Mouse (Mus musculus) bone marrow, adult 2 months (tissue): ENCODE data around the gene Pold1.

Experiments used
- CTCF ChIP-seq: fragments of 200-500 bp; IDR thresholded peaks from 2 replicates; pipeline ENCODE4 v1.5.1; 2011; ENCODE audit warnings: low read length, control low read depth; ENCODE audit not compliant: control insufficient read depth, insufficient read depth
- POLR2A ChIP-seq: fragments of 200-500 bp; IDR thresholded peaks from 2 replicates; pipeline ENCODE4 v1.6.1; 2011; ENCODE audit warnings: low read depth, mild to moderate bottlenecking, control low read depth, low read length, borderline replicate concordance; ENCODE audit not compliant: control insufficient read depth

DNA sequence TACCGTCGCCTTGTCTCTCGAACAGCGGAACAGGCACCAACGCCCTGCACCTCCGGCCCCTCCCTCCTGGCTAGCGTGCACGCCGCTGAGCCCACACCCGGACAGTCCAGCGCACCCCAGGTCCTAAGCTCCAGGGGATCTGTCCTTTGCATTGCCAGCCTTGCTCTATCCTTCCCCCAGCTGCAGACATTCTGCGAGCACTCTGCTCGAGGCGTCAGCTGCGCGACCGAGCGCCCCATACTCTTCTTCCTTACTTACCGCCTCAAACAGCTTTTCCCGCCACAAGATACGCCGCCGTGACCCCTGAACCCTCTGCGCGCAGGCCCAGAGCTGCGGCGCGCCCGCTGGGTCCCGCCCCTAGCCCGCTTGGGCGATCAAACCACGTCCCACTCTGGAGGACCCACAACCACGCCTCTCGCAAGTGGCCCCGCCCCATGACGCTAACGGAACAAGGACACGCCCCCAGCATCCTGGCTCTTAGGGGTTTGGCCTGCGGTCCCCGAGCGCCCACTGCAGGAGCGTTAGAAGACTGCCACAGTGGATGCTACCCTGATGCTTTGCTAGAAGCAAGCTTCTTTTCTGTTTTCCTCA is at the start of gene Pold1:
- TF ChIP-seq CTCF, result peak; percentile 93
- TF ChIP-seq POLR2A, result peak; percentile 58; the same call in 1 of the 2 replicates
